Mouse (Mus musculus) gastrocnemius, postnatal 14 days (tissue): Measurements from ENCODE around the gene Naf1. TPM values are rescaled to one million over a fixed set of nuclear protein-coding genes. Genes with fewer than 3 reads are reported as not detected.

Source experiments
- DNase-seq: peaks from one replicate; pipeline ENCODE4 v3.0.0; 2021; ENCODE audit warnings: mixed read lengths
- intact Hi-C: fragments of 180-260 bp; cut with DNase I; formaldehyde crosslinking; loops from one replicate; pipeline ENCODE4 v1.15.1; 2025; ENCODE audit warnings: low total_unique reads
- total RNA-seq, 2 experiments: library from RNA; stranded (reverse); gene quantifications; 2 replicates each; pipeline ENCODE4 v1.2.3; 2021

The Naf1 gene
- total RNA-seq, 2 experiments from 2014 or later = 3.0 to 3.3 TPM

- intact Hi-C loops = no loop called here
- no peak for DNase-seq
Measured at GRCm38 (mm10) chr8:66936236-66936635, 76.2 kb downstream of the Naf1 start.

Other genes starting within 250 kb of the Naf1 start
- gene Npy5r, start 172.1 kb upstream of the Naf1 start, total RNA-seq = not detected
- gene Npy1r, start 163.0 kb upstream of the Naf1 start, total RNA-seq = 1 to 10 TPM; 1.1 to 2.6 TPM